Mouse (Mus musculus): ENCODE data around the gene Mapkapk2.

DNA sequence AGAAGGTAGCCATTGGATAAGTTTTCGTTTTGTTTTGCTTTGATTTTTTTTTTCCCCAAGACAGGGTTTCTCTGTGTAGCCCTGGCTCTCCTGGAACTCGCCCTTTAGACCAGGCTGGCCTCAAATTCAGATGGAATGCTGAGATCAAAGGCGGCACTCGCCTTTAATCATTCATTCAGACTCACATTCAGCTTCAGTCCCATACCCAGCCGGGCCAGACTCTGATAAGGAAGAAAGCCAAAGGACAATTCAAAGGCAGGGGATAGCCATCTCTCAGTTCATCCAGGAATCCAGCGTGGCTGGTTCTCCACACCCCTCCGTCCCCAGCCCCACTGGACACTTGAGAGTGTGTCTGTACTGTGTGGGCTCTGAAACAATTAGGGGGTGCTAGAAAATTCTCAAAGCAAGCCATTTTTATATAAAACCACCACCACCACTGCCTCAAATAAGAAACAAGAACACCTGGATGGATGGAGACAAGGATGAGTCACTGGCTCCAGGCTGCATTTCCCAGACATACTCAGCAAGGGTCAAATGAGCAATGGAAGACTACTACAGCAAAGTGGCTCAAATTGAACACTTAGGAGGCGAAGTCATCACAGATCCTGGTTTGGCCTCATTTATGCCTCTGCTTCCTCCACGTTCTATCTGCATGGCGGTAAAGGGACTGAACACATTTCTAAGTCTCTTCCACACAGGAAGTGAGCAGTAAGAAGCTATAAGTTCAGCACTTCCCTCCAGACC lies 26.1 kb upstream of the Mapkapk2 start:
- TF ChIP-seq POLR2A (IDR thresholded peaks at IDR 0.05; ENCODE audit: insufficient read depth, low read length) (no peak), CTCF (IDR thresholded peaks at IDR 0.05; ENCODE audit: low read depth, low read length) (no peak)

Measured in ES-Bruce4 (cell line).